In the genomic region with DNA sequence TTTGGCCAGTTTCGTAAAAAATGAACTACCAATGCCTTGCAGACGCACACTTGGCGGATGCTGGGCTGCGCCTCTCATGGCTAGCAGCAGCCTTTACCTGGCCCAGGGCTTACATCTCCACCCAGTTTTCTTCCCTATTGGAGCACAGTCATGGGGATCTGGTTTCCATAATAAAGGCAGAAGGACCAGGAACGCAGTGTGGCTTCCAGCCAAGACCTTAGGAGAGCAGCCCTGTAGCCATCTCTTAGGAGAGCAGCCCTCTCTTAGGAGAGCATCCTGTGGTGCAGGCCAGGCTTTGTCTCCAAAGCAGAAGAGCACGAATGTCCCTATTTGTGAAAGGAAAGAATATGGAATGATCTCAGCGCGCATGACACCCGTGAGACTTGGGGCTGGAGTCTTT, we compare ENCODE assay signal across 30 mouse cellular contexts.
DNase-seq lines count a peak whose midpoint lies in the region; ATAC-seq and TF ChIP-seq lines count a peak whose summit lies in the region.
"Had no signal": no experiment of that assay in that cellular context is flagged by ENCODE, and none has a peak within 500 bp of the region (broad histone marks: within the 10 kb centered on the region; RNA-seq: fewer than 3 reads in every experiment).

No protein-coding gene starts in this region.

- no peak for TF ChIP-seq CTCF in lung, postnatal 0 days (IDR thresholded peaks at IDR 0.05)
- TF ChIP-seq CTCF in liver, postnatal 0 days (IDR thresholded peaks at IDR 0.05; ENCODE audit: low read depth): no peak
- no peak for TF ChIP-seq CTCF in left cerebral cortex, adult 2 months (IDR thresholded peaks at IDR 0.05)

- no peak overlapping the region for H3K4me2 ChIP-seq in lung, postnatal 0 days (replicated peaks; ENCODE audit: low read depth, low read length)
- H3K4me2 ChIP-seq in liver, postnatal 0 days (ENCODE audit: low read depth, low read length): no peak overlapping the region
- H3K4me2 ChIP-seq: hindbrain, embryonic 15.5 days; intestine, embryonic 15.5 days; limb, embryonic 15.5 days; liver, embryonic 13.5 days; lung, embryonic 14.5 days; midbrain, embryonic 12.5 days; neural tube, embryonic 13.5 days had no signal

- no peaks in the 10 kb centered on the region for H3K36me3 ChIP-seq in lung, postnatal 0 days (ENCODE audit: insufficient read depth, low read length)
- H3K36me3 ChIP-seq in liver, postnatal 0 days (replicated peaks; ENCODE audit: insufficient read depth, low read length): no peaks in the 10 kb centered on the region
- no peaks in the 10 kb centered on the region for H3K36me3 ChIP-seq in heart, embryonic 10.5 days
- H3K36me3 ChIP-seq: hindbrain, embryonic 10.5 days; hindbrain, embryonic 15.5 days; intestine, embryonic 15.5 days; limb, embryonic 15.5 days; liver, embryonic 13.5 days; midbrain, embryonic 12.5 days; neural tube, embryonic 13.5 days had no signal

- no peak for ATAC-seq in lung, postnatal 0 days
- no peak for ATAC-seq in liver, postnatal 0 days
- ATAC-seq: activated CD4-positive, CD25-positive, alpha-beta regulatory T cell, adult 4 months; CD4-positive, CD25-positive, alpha-beta regulatory T cell, adult 4 months; forebrain, embryonic 16.5 days; intestine, embryonic 15.5 days had no signal

- H3K9ac ChIP-seq in lung, postnatal 0 days (replicated peaks; ENCODE audit: low read depth): no peak overlapping the region
- no peak overlapping the region for H3K9ac ChIP-seq in liver, postnatal 0 days (replicated peaks)
- H3K9ac ChIP-seq: hindbrain, embryonic 15.5 days; intestine, embryonic 15.5 days; limb, embryonic 15.5 days; liver, embryonic 13.5 days; lung, embryonic 14.5 days; midbrain, embryonic 12.5 days; neural tube, embryonic 13.5 days had no signal

- no peak overlapping the region for H3K4me3 ChIP-seq in lung, postnatal 0 days (ENCODE audit: low read depth, low read length)
- no peak overlapping the region for H3K4me3 ChIP-seq in liver, postnatal 0 days (ENCODE audit: low read depth, low read length)
- H3K4me3 ChIP-seq in left cerebral cortex, adult 2 months: no peak overlapping the region
- H3K4me3 ChIP-seq in heart, embryonic 10.5 days: no peak overlapping the region
- H3K4me3 ChIP-seq: erythroblast, embryonic 14.5 days; hindbrain, embryonic 10.5 days; hindbrain, embryonic 15.5 days; intestine, embryonic 15.5 days; limb, embryonic 15.5 days; liver, embryonic 13.5 days; megakaryocyte, embryonic 14.5 days; midbrain, embryonic 12.5 days; myocyte; neural tube, embryonic 13.5 days had no signal

- intact Hi-C loops in left cerebral cortex, adult 2 months (cut with DNase I): no loop called here

- peaks cover 6% of the 10 kb centered on the region; the same call in 1 of the 2 replicates for H3K4me1 ChIP-seq in lung, postnatal 0 days (ENCODE audit: insufficient read depth, low read depth, low read length)
- H3K4me1 ChIP-seq in liver, postnatal 0 days (ENCODE audit: insufficient read depth): no peaks in the 10 kb centered on the region
- H3K4me1 ChIP-seq in heart, embryonic 10.5 days: peaks cover 5% of the 10 kb centered on the region; the same call in 1 of the 2 replicates
- H3K4me1 ChIP-seq: hindbrain, embryonic 10.5 days; hindbrain, embryonic 15.5 days; intestine, embryonic 15.5 days; liver, embryonic 13.5 days; megakaryocyte, embryonic 14.5 days had no signal

- peak overlapping the region; percentile 51; the same call in 1 of the 2 replicates for H3K27ac ChIP-seq in lung, postnatal 0 days (ENCODE audit: low read length)
- no peak overlapping the region for H3K27ac ChIP-seq in liver, postnatal 0 days (ENCODE audit: low read depth)
- H3K27ac ChIP-seq in left cerebral cortex, adult 2 months: no peak overlapping the region
- H3K27ac ChIP-seq in heart, embryonic 10.5 days: no peak overlapping the region
- H3K27ac ChIP-seq: hindbrain, embryonic 10.5 days; hindbrain, embryonic 15.5 days; intestine, embryonic 15.5 days; limb, embryonic 15.5 days; liver, embryonic 13.5 days; midbrain, embryonic 12.5 days; neural tube, embryonic 13.5 days had no signal

- no peaks in the 10 kb centered on the region for H3K9me3 ChIP-seq in lung, postnatal 0 days (ENCODE audit: low read length)
- H3K9me3 ChIP-seq in liver, postnatal 0 days (ENCODE audit: low read length): no peaks in the 10 kb centered on the region
- no peaks in the 10 kb centered on the region for H3K9me3 ChIP-seq in heart, embryonic 10.5 days
- H3K9me3 ChIP-seq: hindbrain, embryonic 15.5 days; intestine, embryonic 15.5 days; limb, embryonic 15.5 days; liver, embryonic 13.5 days; midbrain, embryonic 12.5 days; neural tube, embryonic 13.5 days had no signal

- H3K27me3 ChIP-seq in lung, postnatal 0 days (replicated peaks; ENCODE audit: insufficient read depth, low read length): no peaks in the 10 kb centered on the region
- H3K27me3 ChIP-seq in liver, postnatal 0 days (ENCODE audit: insufficient read depth, low read length): no peaks in the 10 kb centered on the region
- H3K27me3 ChIP-seq in heart, embryonic 10.5 days (ENCODE audit: insufficient read depth, poor library complexity, severe bottlenecking): no peaks in the 10 kb centered on the region
- H3K27me3 ChIP-seq: hindbrain, embryonic 15.5 days; intestine, embryonic 15.5 days; limb, embryonic 15.5 days; liver, embryonic 13.5 days; megakaryocyte, embryonic 14.5 days; midbrain, embryonic 12.5 days; neural tube, embryonic 13.5 days had no signal

- 91% methylated on average over 9 of the region's 9 CpGs for WGBS in lung, postnatal 0 days
- 78% methylated on average over 9 of the region's 9 CpGs for WGBS in liver, postnatal 0 days (ENCODE audit: insufficient replicate concordance)
- WGBS in heart, embryonic 10.5 days: 84% methylated on average over 9 of the region's 9 CpGs

- TF ChIP-seq EP300 in lung, postnatal 0 days (IDR thresholded peaks at IDR 0.05): no peak
- TF ChIP-seq EP300 in liver, postnatal 0 days (IDR thresholded peaks at IDR 0.05; ENCODE audit: low read depth): no peak

- DNase-seq in lung, postnatal 0 days (ENCODE audit: low spot score): no peak
- DNase-seq in lung, postnatal 14 days: no peak
- DNase-seq in cerebellum, adult 11 months: peak; percentile 32
- DNase-seq in cerebellum, adult 9-10 months: peak; percentile 54
- DNase-seq in cerebellum, postnatal 36 days: peak; percentile 44 to 49
- no peak for DNase-seq in liver, postnatal 0 days
- no peak for DNase-seq in left cerebral cortex, adult 2 months (ENCODE audit: extremely low spot score in 1 of 2, low spot score in 2 of 2)
- no peak for DNase-seq in heart, embryonic 10.5 days (ENCODE audit: low spot score)
- DNase-seq: adrenal gland, adult 2 months; heart, postnatal 14 days; kidney, adult 8-10 months; kidney, postnatal 10 days; layer of hippocampus, postnatal 36 days; liver, embryonic 13.5 days; lung, embryonic 14.5 days; lung, postnatal 4 days; thymus, adult 2 months; thymus, postnatal 4 days had no signal

Comparison
In these comparisons a context has a peak if more than half of its experiments do, and no peak if none do; other contexts are left out.
1. DNase-seq: peak in cerebellum, adult 11 months (single experiment), cerebellum, adult 9-10 months (single experiment) and cerebellum, postnatal 36 days (2 of 2); none in lung, postnatal 0 days (single experiment), lung, postnatal 14 days (single experiment), liver, postnatal 0 days (single experiment), left cerebral cortex, adult 2 months (0 of 2) and heart, embryonic 10.5 days (single experiment).